Mouse (Mus musculus) layer of hippocampus, adult 8-10 months (tissue): ENCODE data around the gene Trip4. TPM values are rescaled to one million over a fixed set of nuclear protein-coding genes. Genes with fewer than 3 reads are reported as not detected.
A peak's percentile ranks its signal among the peaks of the same experiment; 100 is the strongest.

Experiments used
- DNase-seq, 2 experiments: peaks; one replicate each; pipeline ENCODE4 v3.0.0; 2022; ENCODE audit warnings: low spot score in 2 of 2
- total RNA-seq, 4 experiments: library from RNA; stranded (reverse); gene quantifications; 2 replicates each; pipeline ENCODE4 v1.2.4; 2022

The Trip4 gene
- 10 to 100 TPM; 35.8 to 46.8 (median 39.0) TPM for total RNA-seq

GRCm38 (mm10) chr9:65908394-65909300, at the start of gene Trip4, which contains the start of gene Csnk1g1:
Gene Trip4, minus strand, starts transcription at chr9:65908794.
Gene Csnk1g1, plus strand, starts transcription at chr9:65908924.
- DNase-seq = peak; percentile 95 to 97

GRCm38 (mm10) chr9:65951082-65951587, 42.5 kb upstream of the Trip4 start:
- no peak for DNase-seq

- DNase-seq = no peak
Measured at GRCm38 (mm10) chr9:65937566-65937965, 29.0 kb upstream of the Trip4 start.

- DNase-seq = no peak
Measured at GRCm38 (mm10) chr9:65929826-65930225, 21.2 kb upstream of the Trip4 start.

GRCm38 (mm10) chr9:65928456-65928855, 19.9 kb upstream of the Trip4 start:
- no peak for DNase-seq

GRCm38 (mm10) chr9:65917015-65917414, 8.4 kb upstream of the Trip4 start:
- DNase-seq = no peak

GRCm38 (mm10) chr9:65913976-65914375, 5.4 kb upstream of the Trip4 start:
- DNase-seq = no peak

GRCm38 (mm10) chr9:65909837-65910236, 1.2 kb upstream of the Trip4 start:
- DNase-seq = no peak

- peak; percentile 40 to 41 for DNase-seq
Measured at GRCm38 (mm10) chr9:65909301-65909801, 757 bp upstream of the Trip4 start.

GRCm38 (mm10) chr9:65903419-65903818, 5.2 kb downstream of the Trip4 start:
- no peak for DNase-seq

GRCm38 (mm10) chr9:65902879-65903278, 5.7 kb downstream of the Trip4 start:
- no peak for DNase-seq

- no peak for DNase-seq
Measured at GRCm38 (mm10) chr9:65896977-65897376, 11.6 kb downstream of the Trip4 start.

- DNase-seq = no peak
Measured at GRCm38 (mm10) chr9:65891126-65891525, 17.5 kb downstream of the Trip4 start.

GRCm38 (mm10) chr9:65890143-65890628, 18.4 kb downstream of the Trip4 start, which contains the start of gene Pclaf:
Gene Pclaf, plus strand, starts transcription at chr9:65890237.
- DNase-seq = peak; percentile 29 to 34

GRCm38 (mm10) chr9:65884564-65885315, 23.9 kb downstream of the Trip4 start:
- peak; percentile 79 to 85 for DNase-seq

- no peak for DNase-seq
Measured at GRCm38 (mm10) chr9:65859656-65860055, 48.9 kb downstream of the Trip4 start.

GRCm38 (mm10) chr9:65850203-65850602, 58.4 kb downstream of the Trip4 start:
- DNase-seq = no peak

GRCm38 (mm10) chr9:65848154-65848553, 60.4 kb downstream of the Trip4 start:
- no peak for DNase-seq

- DNase-seq = no peak
Measured at GRCm38 (mm10) chr9:65844421-65845165, 64.0 kb downstream of the Trip4 start.

- DNase-seq = no peak
Measured at GRCm38 (mm10) chr9:65839841-65840240, 68.8 kb downstream of the Trip4 start.

- DNase-seq = no peak
Measured at GRCm38 (mm10) chr9:65836916-65837315, 71.7 kb downstream of the Trip4 start.
